Mouse (Mus musculus): ENCODE results near the gene Ube2q2.
"Not testable (repeated sequence)": the region's sequence is repeated elsewhere in the genome, so short reads cannot be mapped to it uniquely, and the experiment has no call there.

Ube2q2 gene

DNA sequence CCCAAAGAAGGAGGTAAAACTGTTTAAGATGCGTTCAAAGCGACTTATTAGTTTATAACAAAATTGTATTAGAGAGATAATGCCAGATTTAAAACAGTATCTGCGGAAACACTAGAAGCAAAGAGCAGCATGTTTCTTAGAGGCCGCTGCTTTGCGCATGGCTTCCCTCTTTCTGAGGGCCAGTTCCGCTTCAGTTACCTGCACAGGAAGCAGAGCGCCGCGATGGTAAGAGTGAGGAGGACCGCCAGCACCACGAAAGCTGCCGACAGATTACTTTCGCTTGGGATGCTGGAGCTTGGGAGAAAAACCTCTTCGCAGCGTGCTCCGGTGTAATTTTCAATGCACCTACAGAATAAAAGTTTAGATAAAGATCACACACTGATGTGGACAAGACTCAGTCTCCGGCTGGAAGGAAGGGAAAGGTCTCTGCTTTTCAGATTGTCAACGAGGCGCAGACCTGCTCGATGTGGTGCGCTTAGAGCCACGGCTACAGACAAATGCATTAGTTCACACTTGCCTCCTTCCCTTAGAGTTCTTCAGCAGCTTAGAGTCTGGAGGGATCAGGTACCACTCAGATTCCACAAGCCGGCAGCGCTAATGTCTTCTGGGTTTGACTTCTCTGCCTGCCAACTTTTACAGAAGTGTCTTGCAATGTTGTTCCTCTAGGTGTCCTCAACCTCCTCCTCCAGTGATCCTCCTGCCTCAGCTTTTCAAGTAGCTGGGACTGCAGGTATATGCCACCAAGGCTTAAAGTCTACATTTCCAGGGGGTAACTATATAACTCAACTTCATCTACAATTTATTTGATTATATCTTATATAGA lies 93.4 kb downstream of the Ube2q2 start:
- DNase-seq (ENCODE audit: low spot score), result no peak

GRCm38 (mm10) chr9:55243280-55243679 lies 94.6 kb downstream of the Ube2q2 start:
- DNase-seq (ENCODE audit: low spot score), result no peak

DNA sequence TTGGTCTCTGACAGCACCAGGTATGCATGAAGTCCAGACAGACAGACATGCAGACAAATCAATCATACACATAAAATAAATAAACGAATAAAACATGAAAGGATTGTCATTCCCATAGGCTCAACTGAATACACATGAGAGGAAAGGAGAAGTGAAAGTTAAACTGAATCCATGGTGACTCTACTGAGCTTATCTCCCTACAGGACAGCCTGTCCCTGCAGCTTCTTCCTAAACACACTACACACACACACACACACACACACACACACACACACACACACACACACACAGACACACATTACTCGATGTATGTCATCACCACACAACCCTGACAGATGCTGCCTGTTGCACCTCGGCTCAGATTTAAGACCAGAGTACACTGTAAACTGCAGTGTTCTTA lies 95.4 kb downstream of the Ube2q2 start:
- DNase-seq (ENCODE audit: low spot score), result no peak

DNA sequence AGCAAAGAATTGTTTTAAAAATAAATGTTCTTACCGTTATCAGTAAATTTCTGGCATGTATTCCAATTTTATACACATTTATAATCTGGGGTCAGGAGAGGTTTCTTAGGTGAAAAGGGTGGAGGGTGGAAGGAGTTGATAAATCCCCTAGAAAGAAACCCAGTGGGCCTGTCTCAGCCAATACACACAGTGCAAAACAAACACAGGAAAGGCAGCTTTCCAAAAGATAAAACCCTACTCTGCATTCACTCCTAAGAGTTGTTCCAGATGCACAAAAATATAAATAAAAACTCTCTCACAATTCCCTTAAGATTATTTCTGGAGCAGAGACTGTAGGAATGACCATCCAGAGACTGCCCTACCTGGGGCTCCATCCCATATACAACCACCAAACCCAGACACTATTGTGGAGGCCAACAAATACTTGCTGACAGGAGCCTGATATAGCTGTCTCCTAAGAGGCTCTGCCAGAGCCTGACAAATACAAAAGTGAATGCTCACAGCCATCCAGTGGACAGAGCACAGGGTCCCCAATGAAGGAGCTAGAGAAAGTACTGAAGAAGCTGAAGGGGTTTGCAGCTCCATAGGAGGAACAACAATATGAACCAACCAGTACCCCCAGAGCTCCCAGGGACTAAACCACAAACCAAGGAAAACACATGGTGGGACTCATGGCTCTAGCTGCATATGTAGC lies 96.5 kb downstream of the Ube2q2 start:
- DNase-seq (ENCODE audit: low spot score), result not testable (repeated sequence)

DNA sequence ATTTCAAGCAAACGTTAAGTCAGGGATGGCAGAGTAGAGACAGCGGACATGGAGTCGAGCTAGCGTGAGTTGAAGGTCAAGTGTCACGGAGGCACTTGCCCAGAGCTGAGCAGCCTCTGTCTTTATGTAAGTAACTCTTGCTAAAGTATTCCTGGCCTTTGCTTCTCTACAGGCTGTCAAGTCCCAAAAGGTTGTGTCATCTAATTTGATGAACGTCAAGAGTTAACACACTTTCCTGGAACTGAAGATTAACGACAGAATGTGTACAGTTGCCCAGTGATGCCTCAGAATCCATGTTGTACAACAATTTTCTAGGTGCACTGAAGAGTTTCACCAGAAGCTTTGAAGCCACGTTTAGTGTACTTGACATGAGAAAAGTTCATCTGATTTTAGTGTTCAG lies 97.8 kb downstream of the Ube2q2 start:
- DNase-seq (ENCODE audit: low spot score), result no peak

DNA sequence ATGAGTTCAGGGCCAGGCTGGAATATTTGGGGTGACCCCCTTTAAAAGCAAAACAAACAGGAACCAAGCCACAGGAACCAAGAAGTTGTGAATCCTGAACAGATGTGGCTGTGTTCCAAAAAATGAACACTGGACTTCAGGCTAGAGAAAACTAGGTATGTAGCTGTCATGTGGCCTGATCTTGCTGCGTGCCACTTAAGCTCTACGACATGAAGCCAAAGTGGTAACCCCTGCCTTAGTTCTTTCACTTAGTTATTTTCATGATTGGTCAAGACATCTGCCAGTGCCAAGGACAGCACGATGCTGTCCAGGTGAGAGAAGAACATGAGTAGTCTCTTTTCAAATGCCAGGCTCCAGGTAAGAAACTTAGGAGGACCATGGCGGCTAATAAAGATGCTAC lies 98.3 kb downstream of the Ube2q2 start:
- DNase-seq (ENCODE audit: low spot score), result no peak

GRCm38 (mm10) chr9:55248465-55248864 lies 99.8 kb downstream of the Ube2q2 start:
- no peak for DNase-seq (ENCODE audit: low spot score)

- no peak for DNase-seq (ENCODE audit: low spot score)
Observed at GRCm38 (mm10) chr9:55250595-55251247, 102.1 kb downstream of the Ube2q2 start.

- DNase-seq (ENCODE audit: low spot score), result not testable (repeated sequence)
Observed at GRCm38 (mm10) chr9:55252097-55252496, 103.4 kb downstream of the Ube2q2 start.

DNA sequence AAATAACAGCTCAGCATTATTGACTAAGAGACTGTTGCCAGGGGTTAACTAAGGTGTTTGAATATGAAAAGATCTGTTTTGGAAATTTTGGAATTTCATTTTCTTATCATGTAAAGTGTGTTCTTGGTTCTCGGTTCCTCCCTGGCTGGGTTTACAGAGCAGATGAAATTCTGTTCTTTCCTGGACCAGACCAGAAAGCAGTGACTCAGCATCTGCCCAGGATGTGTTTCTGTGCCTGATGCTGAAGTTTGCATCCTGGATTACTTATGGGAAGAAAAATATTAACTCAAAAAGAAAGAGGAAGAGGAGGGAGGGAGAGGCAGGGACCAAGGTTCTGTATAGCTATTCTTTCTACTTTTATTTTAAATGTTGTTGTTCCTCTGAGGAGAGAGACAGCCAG lies 105.2 kb downstream of the Ube2q2 start:
- no peak for DNase-seq (ENCODE audit: low spot score)

DNA sequence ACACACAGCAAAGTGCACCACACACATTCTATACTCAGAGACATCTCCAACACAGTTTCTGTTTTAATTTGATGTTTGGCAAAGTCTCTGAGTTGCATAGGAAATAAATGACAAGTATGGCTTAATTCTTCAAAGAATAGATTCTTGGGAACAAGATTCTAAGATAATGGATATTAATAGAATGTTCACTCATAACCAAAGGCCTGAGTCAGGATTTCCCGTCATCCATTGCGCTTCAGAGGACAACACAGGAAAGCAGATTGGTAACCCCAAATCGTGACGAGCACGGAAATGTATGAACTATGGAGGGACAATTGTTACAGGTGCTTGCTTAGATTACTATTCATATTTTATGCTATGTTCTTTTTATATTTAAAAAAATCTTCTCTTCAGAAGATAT lies 106.4 kb downstream of the Ube2q2 start:
- no peak for DNase-seq (ENCODE audit: low spot score)

GRCm38 (mm10) chr9:55255604-55256003 lies 107.0 kb downstream of the Ube2q2 start:
- DNase-seq (ENCODE audit: low spot score), result no peak

- DNase-seq (ENCODE audit: low spot score), result no peak
Observed at GRCm38 (mm10) chr9:55257105-55257504, 108.5 kb downstream of the Ube2q2 start.

All from ovary, postnatal 14 days (tissue).